Mouse (Mus musculus): ENCODE measurements around the gene Gm49416.
A peak's percentile ranks its signal among the peaks of the same experiment; 100 is the strongest.
"Not testable (repeated sequence)": the region's sequence is repeated elsewhere in the genome, so short reads cannot be mapped to it uniquely, and the experiment has no call there.

Gm49416 gene

DNA sequence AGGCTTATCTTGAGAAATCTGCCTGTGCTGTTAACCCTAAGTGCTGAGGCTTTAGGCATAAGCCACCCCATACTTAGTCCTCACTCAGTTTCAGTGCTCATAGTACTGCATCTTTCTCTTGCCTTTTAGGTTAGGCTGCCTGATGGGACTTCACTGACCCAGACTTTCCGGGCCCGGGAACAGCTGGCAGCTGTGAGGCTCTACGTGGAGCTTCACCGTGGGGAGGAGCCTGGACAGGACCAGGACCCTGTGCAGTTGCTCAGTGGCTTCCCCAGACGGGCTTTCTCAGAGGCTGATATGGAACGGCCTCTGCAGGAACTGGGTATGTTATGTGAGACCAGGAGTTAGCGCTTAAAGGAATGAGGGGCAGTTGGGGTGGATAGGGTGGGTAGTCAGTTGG lies 13.7 kb upstream of the Gm49416 start:
- DNase-seq (ENCODE audit: low spot score), result no peak

DNA sequence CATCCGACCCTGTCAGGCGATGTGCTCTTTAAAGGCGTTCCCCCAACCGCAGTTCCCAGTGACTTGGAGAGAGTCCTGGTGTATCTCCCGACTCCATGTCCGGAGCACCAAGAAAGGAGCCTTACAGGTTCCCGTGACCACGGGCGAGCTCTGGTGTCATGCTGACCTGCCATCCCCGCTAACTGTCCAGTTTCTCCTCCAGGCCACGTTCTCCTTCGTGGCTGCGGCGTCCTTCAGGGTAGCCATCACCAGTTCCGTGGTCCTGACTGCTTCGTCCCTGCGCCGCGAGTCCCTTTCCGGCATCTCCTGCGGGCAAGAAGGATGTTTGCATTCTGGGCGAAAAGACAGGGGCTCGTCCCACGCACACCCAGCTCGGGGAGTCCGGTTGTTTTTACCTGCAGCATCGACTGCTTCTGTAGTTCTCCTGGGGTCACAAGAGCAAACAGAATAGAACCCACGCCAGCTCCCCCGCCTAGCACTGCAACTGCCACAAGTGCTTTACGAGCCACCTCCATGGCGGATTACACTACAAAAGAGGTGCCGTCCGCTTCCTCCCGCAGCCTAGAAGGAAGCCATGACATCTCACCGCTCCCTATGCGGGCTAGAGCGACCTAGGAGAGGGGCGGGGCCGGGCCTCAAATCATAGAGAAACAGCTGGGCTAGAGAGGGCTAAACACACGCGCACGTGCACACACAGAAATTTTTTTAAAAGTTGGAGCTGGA lies 8.3 kb upstream of the Gm49416 start, which contains the start of gene Uqcc3:
Gene Uqcc3, minus strand, starts transcription at position 613 of the 723 bp plus-strand sequence.
- peak; percentile 88 for DNase-seq (ENCODE audit: low spot score)

DNA sequence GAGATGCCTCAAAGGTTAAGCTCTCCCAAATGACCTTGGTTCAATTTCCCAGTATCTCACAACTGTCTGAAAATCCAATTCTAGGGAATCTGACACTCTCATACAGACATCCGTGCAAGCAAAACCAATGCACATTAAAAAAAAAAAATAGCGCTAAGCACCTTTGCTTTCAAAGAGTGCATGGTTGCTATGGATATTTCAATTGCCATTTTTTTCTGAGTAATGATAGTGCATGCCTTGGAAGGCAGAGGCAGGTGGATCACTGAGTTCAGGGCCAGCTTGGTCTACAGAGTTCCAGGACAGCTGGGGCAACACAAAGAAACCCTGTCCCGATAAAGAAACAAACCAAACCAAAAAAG lies 7.7 kb upstream of the Gm49416 start:
- no peak for DNase-seq (ENCODE audit: low spot score)

DNA sequence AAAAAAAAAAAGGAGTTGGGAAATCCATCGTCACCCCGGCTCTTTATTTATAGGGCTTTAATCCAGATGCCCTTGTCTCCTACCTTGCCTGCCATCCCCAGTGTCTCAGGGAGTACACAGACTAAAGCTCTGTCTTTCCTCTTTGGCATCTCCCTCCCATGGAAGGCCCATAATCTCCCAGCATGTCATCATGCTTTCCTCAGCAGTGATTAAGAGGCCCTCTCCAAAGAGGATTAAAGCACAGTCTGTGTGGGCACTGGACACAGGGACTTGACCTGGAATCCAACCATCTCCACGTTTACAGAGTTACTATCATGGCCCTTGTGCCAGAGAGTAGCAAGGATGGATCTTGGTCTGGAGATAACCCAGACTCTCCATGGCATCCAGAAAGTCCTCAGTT lies 5.1 kb upstream of the Gm49416 start, which contains the start of the genes Lbhd1 and Gm49403:
Gene Lbhd1, plus strand, starts transcription at position 117 of the 400 bp plus-strand sequence.
Gene Gm49403, plus strand, starts transcription at position 315 of the 400 bp plus-strand sequence.
- no peak for DNase-seq (ENCODE audit: low spot score)

DNA sequence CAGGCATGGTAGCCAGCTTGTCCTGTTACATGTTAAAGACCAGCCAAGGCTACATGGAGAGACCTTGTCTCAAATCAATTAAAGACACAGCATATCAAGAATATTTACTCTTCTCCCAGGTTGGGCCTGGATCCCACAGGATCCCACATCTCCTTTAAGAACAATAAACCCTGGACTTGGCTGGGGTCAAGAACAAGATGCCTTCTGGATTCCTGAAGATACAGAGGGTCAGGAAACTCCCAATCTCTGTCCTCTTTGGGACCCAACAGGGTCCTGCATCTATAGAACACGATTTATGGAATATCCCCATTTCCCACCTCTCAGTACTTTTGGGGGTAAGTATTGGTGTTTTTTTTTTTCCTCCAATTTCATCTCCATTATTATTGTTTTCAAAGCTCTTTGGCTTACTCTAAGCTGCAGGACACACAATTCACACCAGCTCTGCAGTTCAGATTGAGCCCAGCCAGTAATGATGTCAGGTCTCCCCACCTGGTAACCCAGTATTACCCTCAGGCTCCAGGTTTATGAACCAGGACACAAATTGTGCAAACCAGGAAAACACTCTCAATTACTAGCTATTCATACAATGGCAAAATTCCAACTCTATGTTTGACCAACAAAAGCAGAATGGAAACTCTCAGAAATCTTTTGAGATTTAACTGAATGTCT lies 1.7 kb upstream of the Gm49416 start:
- DNase-seq (ENCODE audit: low spot score), result no peak

DNA sequence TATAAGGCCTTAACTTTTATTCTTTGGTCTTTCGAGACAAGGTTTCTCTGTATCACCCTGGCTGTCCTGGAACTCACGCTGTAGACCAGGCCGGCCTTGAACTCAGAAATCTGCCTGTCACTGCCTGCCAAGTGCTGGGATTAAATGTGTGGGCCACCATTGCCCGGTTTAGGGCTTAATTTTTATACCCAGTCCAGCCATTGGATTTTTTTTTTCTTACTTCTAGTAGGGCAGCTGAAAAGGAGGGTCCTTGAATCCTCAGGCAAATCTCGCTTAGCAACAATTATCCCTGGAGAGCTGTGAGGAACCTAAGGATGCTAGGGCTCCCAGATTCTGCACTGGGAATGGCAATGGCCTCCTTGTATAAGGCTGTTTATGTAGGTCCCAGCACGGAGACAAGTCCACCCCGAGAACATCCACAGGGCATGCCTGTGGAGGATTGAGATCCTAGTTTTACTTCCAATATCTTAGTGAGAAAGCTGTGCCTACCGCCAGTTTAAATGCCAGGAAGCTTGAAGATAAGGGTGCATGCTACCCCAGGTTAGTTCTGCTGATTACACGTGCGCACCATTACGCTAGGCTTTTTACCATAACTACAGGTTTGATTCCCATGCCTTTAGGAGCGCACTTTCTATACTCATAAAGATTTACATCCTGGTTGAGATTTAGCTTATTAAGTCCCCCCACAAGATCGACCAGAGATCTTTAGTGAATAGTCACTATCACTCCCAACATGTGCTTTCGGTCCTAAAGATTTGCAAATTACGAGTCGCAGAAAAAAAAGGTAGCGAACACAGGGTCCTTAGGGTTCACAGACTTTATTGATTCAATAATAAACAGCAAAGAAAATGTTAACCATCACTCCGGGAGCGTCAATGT lies 902 bp upstream of the Gm49416 start:
- no peak for DNase-seq (ENCODE audit: low spot score)

DNA sequence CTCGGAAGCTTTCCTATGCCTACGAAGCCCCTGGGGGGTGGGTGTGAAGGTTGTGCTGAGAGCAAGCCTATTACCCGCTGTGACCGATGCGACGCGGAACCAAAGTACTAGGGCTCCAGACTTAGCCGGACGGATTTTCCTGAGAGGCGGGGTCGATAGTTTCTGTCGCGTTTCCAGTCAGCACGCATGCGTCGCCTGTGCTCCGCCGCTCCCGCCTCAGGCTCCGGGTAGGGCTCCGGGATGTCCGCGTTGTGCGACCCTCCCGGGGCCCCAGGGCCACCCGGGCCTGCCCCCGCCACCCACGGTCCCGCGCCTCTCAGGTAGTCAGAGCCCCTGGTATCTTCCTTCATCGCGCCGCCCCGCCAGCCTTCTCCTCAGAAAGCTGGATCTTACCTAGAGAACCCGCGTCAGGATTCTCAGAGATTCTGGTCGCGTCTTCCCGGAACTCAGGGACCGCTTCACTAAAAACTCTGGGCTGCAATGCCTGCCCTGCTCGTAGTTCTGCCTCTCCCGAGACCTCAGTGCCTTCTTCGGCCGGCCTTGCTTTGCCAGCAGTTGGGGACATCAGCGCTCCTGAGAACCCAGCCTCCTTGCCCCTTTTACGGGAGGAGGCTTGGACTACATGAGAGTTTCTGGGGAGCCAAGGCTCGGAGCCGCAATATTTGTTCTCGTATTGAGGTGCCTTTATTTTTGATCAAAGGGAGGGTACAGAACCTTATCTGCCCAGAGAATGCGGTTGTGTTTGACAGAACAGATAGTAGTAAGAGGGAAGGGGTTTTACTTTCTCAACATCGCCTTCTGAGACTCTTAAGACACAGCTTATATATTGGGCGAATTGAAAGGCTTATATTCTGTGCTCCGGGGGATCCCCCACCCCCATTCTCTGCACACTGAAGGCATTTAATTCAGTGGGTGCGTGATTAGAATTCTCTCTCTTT lies 4.4 kb downstream of the Gm49416 start, which contains the start of gene Ints5:
Gene Ints5, plus strand, starts transcription at position 177 of the 938 bp plus-strand sequence.
- peak; percentile 82 for DNase-seq (ENCODE audit: low spot score)

DNA sequence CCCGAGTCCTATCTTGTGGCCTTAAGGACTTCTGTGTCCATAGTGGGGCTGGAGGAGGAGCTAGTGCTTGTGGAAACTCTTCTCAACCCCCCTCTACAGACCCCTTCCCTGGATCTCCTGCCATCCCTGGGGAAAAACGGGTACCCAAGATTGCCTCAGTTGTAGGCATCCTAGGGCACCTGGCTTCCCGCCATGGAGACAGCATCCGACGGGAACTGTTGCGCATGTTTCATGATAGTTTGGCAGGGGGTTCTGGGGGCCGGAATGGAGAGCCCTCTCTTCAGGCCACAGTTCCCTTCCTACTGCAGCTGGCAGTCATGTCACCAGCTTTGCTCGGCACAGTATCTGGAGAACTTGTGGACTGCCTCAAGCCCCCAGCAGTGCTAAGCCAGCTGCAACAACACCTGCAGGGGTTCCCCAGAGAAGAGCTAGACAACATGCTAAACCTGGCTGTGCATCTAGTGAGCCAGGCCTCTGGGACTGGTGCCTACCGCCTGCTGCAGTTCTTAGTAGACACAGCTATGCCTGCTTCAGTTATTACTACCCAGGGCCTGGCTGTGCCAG lies 6.8 kb downstream of the Gm49416 start:
- DNase-seq (ENCODE audit: low spot score), result no peak

DNA sequence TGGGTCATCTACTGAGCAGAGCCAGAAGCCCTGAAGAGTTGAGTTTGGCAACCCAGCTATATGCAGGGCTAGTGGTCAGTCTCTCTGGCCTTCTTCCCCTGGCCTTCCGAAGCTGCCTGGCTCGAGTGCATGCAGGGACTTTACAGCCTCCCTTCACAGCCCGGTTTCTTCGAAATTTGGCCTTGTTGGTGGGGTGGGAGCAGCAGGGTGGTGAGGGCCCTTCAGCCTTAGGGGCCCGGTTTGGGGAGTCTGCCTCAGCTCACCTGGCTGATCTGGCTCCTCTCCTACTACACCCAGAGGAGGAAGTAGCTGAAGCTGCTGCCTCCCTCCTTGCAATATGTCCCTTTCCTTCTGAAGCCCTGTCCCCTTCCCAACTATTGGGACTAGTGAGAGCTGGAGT lies 7.5 kb downstream of the Gm49416 start:
- DNase-seq (ENCODE audit: low spot score), result not testable (repeated sequence)

DNA sequence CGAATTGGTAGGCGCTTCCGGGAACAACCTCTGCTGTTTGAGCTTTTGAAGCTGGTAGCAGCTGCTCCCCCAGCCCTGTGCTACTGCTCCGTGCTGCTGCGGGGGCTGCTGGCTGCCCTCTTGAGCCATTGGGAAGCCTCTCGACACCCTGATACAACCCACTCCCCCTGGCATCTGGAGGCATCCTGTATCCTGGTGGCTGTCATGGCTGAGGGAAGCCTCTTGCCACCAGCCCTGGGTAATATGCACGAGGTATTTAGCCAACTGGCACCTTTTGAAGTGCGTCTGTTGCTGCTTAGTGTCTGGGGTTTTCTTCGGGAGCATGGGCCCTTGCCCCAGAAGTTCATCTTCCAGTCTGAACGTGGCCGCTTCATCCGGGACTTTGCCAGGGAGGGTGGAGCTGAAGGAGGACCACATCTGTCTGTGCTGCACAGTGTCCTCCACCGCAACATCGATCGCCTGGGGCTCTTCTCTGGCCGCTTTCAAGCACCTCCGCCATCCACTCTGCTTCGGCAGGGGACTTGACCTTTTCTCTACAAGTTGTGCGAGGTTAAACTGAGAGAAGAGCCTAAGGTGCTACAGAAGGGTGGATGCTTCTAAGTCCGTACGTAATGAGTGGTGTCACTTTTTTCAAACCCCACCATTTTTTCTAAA lies 8.6 kb downstream of the Gm49416 start:
- peak; percentile 54 for DNase-seq (ENCODE audit: low spot score)

DNA sequence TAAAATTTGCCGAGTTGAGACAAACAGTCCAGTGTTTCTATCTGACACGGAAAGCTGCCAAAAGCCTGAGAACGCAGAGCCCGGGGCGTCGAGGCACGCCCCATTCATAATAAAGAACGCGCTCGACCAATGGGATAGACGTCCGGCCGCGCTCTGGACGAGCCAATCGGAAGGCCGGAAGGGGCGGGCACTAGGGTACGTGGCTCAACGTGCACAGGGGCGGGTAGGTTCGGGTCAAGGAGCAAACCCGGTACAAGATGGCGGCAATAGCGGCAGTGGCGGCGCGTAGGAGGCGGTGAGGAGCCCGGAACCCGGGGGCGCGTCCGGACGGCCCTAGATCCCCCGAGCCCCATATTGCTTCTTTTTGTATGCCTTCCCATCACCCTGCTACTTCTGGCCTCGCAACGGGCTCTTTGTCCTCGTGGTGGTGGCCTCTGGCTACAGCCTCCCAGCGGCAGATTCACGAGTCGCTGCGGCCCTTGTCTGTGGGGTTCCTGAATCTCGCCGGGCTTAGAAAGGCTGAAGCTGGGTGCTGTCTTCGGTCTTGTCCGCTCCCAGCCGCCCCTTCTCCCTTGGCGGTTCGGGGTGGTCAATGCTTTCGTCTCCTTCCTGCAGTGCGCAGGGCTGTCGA lies 9.3 kb downstream of the Gm49416 start, which contains the start of gene Ganab:
Gene Ganab, plus strand, starts transcription at position 207 of the 631 bp plus-strand sequence.
- DNase-seq (ENCODE audit: low spot score), result peak; percentile 95

DNA sequence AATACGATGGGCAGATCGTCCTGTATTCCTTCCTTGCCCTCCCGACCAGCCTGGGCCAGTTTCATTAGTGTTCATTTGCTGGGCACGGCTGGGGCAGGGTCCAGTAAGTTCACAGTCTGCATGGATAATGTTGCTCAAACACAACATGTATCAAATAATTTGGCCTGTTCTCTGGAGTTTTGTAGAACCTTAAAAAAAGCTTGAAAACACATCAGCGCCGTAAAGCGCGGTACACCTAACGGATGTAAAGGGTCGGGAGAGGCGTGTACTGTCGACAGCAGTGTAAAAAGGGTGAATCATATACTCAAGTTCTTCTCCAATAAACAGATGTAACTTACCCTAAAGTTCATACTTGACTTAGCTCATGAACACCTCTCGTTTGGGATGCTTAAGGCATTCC lies 9.8 kb downstream of the Gm49416 start:
- DNase-seq (ENCODE audit: low spot score), result no peak

DNA sequence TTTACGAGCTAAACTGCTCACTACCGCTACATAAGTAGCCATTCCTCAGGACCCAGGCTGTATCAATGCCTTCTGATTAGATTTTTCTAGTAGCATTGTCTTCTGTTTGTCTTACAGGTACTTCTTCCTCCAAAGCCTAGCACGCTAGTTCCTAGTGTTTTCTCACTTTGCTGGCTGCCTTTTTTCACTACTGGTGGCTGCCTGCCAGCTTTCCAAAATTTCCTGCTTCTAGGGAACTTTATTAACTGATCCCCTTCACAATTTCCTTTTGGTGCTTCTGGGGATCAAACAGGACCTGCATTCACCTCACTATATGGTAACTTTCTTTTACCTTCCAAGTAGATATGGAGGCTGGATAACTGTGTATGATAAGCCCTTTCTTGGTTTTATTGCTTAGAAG lies 10.4 kb downstream of the Gm49416 start:
- no peak for DNase-seq (ENCODE audit: low spot score)

DNA sequence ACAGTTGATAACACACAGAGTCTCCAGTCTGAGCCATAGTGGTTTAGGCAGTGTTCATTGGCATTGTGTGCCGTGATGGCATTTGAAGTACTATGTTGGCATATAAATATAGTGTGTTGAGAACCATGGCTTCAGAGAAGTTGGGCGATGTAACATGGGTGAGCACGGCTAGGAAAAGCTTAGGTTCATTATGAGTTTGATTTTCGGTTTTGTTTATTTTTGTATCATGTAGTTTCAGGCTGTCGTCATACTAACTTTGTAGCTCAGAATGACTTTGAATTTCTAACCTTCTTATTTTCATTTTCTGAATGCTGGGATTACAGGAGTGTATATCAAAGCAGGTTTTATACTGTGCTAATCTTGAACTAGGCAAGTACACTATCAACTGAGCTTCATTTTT lies 14.7 kb downstream of the Gm49416 start:
- DNase-seq (ENCODE audit: low spot score), result no peak

DNA sequence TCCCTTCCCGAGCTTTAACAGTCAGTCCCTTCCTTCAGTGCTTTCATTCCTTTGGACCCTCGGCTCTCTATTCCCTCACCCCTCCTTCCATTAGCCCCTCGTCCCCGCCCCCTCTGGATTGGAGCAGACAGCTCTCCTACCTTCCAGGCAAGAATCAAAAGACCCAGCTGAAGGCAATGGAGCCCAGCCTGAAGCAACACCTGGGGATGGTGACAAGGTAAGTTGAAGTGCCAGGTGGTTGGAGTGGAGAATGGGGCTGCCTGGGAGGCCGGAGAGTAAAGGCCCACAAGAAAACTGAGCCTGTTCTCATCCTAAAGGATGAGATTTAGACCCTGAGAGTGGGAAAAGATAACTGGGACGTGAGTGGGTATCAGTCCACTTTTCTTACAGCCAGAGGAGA lies 19.8 kb downstream of the Gm49416 start:
- no peak for DNase-seq (ENCODE audit: low spot score)

DNA sequence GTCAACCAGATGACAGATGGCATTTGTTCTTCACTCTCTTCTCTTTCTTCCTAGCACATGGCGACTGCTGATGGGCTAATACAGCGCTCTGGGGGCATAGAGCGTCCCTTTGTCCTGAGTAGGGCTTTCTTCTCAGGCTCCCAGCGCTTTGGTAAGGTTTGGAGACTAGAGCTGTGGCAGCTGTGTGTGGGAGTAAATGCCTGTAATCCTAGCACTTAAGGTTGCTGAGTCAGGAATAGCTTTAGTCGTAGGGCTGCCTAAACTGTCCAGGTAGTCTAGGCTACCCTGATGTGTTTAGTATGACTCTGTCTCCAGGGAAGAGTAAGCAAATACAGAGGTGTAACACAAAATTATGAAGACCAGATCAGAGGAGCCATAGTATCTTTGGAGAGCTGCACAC lies 23.1 kb downstream of the Gm49416 start:
- no peak for DNase-seq (ENCODE audit: low spot score)

DNA sequence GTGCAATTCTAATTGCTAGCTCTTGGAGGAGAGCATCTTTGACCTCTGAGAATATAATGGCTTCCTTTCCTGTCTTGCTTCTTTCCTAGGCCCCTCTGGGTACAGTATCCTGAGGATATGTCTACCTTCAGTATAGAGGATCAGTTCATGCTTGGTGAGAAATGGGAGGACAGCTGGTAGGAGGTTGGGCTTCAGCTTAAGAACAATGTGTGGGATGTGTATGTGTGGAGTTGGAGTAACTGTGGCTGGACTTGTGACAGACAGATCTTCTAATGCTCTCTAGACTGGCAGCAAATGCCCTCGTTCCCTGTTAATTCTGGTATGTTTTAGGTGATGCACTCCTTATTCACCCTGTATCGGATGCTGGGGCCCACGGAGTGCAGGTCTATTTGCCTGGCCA lies 25.5 kb downstream of the Gm49416 start:
- no peak for DNase-seq (ENCODE audit: low spot score)

DNA sequence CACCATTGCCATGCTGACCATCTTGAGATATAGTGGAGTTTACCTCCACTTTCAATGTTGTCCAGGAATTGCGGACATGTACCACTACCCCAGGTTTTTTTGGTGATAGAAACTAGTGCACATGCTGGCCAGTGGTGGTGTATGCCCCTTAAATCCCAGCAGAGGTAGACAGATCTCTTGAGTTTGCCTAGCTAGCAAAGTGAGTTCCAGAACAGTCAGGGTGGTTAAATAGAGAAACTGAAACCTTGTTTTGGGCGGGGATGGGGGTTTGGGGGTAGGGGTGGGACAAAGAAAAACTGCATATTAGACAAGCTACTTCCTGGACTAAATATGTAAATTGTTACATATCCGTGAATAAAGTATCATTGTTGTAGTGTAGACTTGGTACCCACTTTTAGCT lies 30.3 kb downstream of the Gm49416 start:
- no peak for DNase-seq (ENCODE audit: low spot score)

DNA sequence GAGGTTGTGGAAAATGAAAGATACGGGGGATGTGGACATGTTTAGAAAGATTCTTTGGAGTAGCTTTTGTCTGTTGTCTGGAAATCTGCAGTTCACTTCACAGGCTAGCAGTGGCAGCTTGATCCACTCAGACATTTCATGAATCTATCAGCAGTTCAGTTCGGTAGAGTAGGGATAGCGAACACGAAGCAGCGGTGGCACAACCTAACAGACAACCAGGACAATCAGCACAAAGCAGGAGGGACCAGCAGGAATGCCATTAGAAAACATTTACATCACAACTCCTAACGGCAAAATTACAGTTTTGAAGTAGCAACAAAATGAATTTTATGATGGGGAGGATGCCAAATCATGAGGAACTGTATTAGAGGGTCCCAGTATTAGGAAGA lies 31.0 kb downstream of the Gm49416 start:
- DNase-seq (ENCODE audit: low spot score), result no peak
